Mouse (Mus musculus) lung, postnatal 0 days (tissue): ENCODE results near the gene Psmb6.

Experiments
- CTCF ChIP-seq: IDR thresholded peaks from 2 replicates; pipeline ENCODE4 v1.5.1; 2016; ENCODE audit warnings: antibody characterized with exemption, mild to moderate bottlenecking
- EP300 ChIP-seq: IDR thresholded peaks from 2 replicates; pipeline ENCODE4 v1.6.1; 2016; ENCODE audit warnings: antibody characterized with exemption, mild to moderate bottlenecking, control low read depth

- no peak for TF ChIP-seq CTCF
- TF ChIP-seq EP300, result no peak
Observed at GRCm38 (mm10) chr11:70573872-70574271, 48.7 kb downstream of the Psmb6 start.
